Mouse (Mus musculus): ENCODE results near the gene Prep. TPM values are rescaled to one million over a fixed set of nuclear protein-coding genes. Genes with fewer than 3 reads are reported as not detected.

The Prep gene
- polyA plus RNA-seq, 1 experiment from 2014 or later, result 27.8 TPM

DNA sequence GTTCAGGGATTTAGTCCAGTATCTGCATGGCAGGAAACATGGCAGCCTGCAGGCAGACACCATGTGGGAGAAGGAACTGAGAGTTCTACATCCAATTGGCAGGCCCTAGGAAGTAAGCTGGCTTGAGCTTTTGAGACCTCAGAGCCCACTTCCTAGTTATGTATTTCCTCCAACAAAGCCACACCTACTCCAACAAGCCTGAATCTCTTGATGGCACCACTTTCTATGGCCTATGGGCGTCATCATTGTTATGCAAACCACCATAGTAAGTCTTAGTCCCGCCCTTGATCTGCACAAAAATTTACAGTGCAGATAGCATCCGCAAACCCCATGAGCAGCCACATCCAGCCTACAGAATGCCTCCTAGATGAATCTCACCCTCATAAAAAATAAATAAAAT lies 54.6 kb downstream of the Prep start:
- 98% methylated on average over 3 of the region's 3 CpGs for WGBS
- Histone ChIP-seq H3K27me3 (no peaks in the 10 kb centered on the region), H3K36me3 (peaks cover 67% of the 10 kb centered on the region)

DNA sequence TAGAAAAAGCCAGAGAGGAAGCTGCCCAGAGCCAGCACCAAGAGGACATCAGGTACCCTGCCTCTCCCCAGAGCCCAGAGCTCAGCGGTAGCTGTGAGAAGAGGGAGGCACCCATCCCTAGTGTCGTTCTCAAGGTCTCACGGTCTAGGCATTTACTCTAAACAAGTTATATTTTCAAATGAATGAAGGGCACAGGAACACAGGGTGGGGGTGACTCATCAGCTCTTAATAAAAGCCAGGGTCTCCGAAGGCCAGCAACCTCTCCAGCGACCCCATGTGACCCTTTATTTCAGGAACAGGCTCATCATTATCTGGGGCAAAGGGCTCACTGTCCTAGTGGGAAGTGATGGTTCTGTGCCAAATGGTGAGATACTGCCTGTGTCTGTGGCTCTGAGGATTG lies 55.5 kb downstream of the Prep start:
- 48% methylated on average over 5 of the region's 5 CpGs for WGBS
- Histone ChIP-seq H3K4me2 (replicated peaks) (no peak overlapping the region), H3K9me3 (no peaks in the 10 kb centered on the region), H3K4me3 (no peak overlapping the region), H3K27ac (no peak overlapping the region), H3K36me3 (peaks cover 66% of the 10 kb centered on the region), H3K4me1 (no peaks in the 10 kb centered on the region), H3K9ac (no peak overlapping the region), H3K27me3 (no peaks in the 10 kb centered on the region)
- no peak for ATAC-seq (ENCODE audit: insufficient number of reproducible peaks, insufficient read depth, low FRiP score, low TSS enrichment)

More for the DNA sequence above, 54.6 kb downstream of the Prep start:
- H3K4me3 ChIP-seq, result no peak overlapping the region
- no peak overlapping the region for H3K27ac ChIP-seq
- H3K4me1 ChIP-seq, result no peaks in the 10 kb centered on the region
- no peaks in the 10 kb centered on the region for H3K9me3 ChIP-seq
- no peak overlapping the region for H3K9ac ChIP-seq
- H3K4me2 ChIP-seq (replicated peaks), result no peak overlapping the region
- no peak for ATAC-seq (ENCODE audit: insufficient number of reproducible peaks, insufficient read depth, low FRiP score, low TSS enrichment)

DNA sequence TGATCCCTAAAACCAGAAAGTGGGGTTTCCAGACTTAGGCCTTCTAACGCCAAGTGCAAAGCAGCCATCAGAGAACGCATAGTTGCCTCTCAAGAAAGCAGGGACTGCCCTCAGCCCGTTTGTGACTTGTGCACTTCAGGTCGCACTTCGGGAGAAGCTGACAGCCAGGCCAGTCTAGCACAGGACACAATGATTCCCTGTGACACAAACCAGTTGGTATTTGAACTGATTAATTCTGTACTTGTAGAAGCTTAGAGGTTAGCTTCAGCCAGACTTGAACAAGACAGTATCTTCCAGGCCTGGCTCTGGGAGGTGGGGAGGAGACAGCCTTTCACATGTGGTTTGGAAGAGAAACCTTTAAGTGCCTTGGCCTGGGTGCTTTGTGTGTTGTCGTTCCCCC lies 56.0 kb downstream of the Prep start:
- no peak overlapping the region for H3K27ac ChIP-seq
- no peaks in the 10 kb centered on the region for H3K9me3 ChIP-seq
- no peak overlapping the region for H3K9ac ChIP-seq
- H3K4me2 ChIP-seq (replicated peaks), result no peak overlapping the region
- peaks cover 69% of the 10 kb centered on the region for H3K36me3 ChIP-seq
- H3K4me1 ChIP-seq, result no peaks in the 10 kb centered on the region
- no peak for ATAC-seq (ENCODE audit: insufficient number of reproducible peaks, insufficient read depth, low FRiP score, low TSS enrichment)
- H3K27me3 ChIP-seq, result no peaks in the 10 kb centered on the region
- WGBS, result 74% methylated on average over 6 of the region's 6 CpGs
- no peak overlapping the region for H3K4me3 ChIP-seq

DNA sequence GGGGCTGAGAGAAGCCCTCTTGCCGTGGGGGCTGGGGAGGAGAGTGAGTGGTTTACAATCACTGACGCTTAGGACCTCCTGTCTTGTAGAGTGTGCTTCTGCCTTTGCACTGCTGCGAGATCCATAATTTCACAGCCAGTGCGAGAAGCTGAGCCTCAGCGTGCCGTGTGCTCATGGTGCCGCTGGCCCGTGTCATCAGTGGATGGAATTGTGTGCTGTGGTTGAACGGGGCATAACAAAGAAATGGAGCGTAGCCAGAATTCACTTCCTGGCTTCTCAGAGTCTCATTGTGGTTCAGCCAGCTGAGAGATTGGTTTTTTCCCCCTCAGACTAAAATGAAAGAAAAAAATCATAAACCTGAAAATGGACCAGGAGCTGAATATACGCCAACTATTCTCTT lies 62.1 kb downstream of the Prep start:
- no peak for ATAC-seq (ENCODE audit: insufficient number of reproducible peaks, insufficient read depth, low FRiP score, low TSS enrichment)
- 91% methylated on average over 11 of the region's 11 CpGs for WGBS
- Histone ChIP-seq H3K9me3 (no peaks in the 10 kb centered on the region), H3K36me3 (peaks cover 43% of the 10 kb centered on the region), H3K27me3 (no peaks in the 10 kb centered on the region), H3K4me1 (no peaks in the 10 kb centered on the region), H3K9ac (no peak overlapping the region), H3K4me2 (replicated peaks) (no peak overlapping the region), H3K4me3 (no peak overlapping the region), H3K27ac (no peak overlapping the region)

DNA sequence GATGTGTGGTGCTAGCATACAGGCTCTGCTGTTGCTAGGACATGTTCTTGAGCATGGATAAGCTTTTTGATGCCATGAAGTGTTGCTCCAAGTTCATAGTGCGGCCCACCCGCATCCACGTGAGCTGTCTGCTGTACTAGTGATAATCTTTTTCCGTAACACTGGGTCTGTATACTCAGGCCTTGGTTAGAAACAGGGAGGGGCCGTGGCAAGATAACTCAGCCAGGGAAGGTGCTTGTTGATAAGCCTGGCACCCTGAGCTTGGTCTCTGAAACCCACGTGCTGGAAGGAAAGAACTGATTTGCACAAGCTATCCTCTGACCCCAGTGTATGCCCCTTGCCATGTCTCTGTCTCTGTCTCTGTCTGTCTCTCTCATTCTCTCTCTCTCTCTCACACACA lies 63.0 kb downstream of the Prep start:
- H3K27ac ChIP-seq, result no peak overlapping the region
- ATAC-seq (ENCODE audit: insufficient number of reproducible peaks, insufficient read depth, low FRiP score, low TSS enrichment), result no peak
- H3K4me2 ChIP-seq (replicated peaks), result no peak overlapping the region
- H3K36me3 ChIP-seq, result peaks cover 35% of the 10 kb centered on the region
- H3K4me1 ChIP-seq, result no peaks in the 10 kb centered on the region
- H3K9me3 ChIP-seq, result no peaks in the 10 kb centered on the region
- no peaks in the 10 kb centered on the region for H3K27me3 ChIP-seq
- no peak overlapping the region for H3K9ac ChIP-seq
- no peak overlapping the region for H3K4me3 ChIP-seq
- WGBS, result 93% methylated on average over 6 of the region's 6 CpGs

DNA sequence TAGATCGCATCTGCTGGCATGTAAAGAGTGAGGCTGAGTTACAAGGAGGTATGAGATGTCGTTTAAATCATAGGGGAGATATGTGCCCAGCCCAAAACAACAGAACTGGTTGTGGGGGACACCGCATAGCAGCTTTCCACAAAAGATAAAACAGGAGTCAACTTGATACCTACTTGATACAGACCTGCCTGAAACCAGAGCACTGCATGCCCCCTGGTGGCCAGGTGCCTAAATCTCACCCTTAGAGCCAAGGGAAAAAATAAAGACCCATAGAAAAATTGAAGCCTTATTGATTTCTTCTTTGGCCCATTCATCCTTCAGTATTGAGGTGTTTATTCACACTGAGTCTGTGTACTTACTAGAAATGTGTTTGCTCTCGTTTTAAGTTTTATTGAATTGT lies 65.4 kb downstream of the Prep start:
- no peak overlapping the region for H3K4me3 ChIP-seq
- WGBS, result 85% methylated on average over 4 of the region's 4 CpGs
- no peak overlapping the region for H3K4me2 ChIP-seq (replicated peaks)
- no peak for ATAC-seq (ENCODE audit: insufficient number of reproducible peaks, insufficient read depth, low FRiP score, low TSS enrichment)
- H3K9me3 ChIP-seq, result no peaks in the 10 kb centered on the region
- no peak overlapping the region for H3K27ac ChIP-seq
- no peak overlapping the region for H3K9ac ChIP-seq
- H3K4me1 ChIP-seq, result no peaks in the 10 kb centered on the region
- peaks cover 13% of the 10 kb centered on the region for H3K36me3 ChIP-seq
- H3K27me3 ChIP-seq, result no peaks in the 10 kb centered on the region

DNA sequence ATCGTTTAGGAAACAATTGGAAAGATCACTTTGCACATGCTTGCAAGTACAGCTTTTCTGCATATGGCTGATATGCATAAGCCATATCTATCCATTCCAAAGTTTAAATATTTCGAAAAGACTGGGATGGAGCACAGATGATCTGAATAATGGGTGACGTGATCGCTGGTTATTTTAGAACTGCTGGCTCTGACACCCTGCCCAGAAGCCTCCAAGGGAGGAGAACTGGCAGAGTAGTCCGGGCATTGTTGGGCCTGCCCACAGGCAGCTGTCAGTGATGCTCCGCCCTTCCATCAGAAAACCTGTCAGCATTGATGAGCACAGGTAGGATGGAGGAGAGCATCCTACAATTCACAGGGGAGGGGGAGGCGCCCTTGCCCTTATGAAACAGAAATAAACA lies 69.8 kb downstream of the Prep start:
- H3K4me1 ChIP-seq, result no peaks in the 10 kb centered on the region
- H3K4me2 ChIP-seq (replicated peaks), result no peak overlapping the region
- no peaks in the 10 kb centered on the region for H3K36me3 ChIP-seq
- ATAC-seq (ENCODE audit: insufficient number of reproducible peaks, insufficient read depth, low FRiP score, low TSS enrichment), result no peak
- no peak overlapping the region for H3K27ac ChIP-seq
- WGBS, result 90% methylated on average over 7 of the region's 7 CpGs
- H3K9me3 ChIP-seq, result no peaks in the 10 kb centered on the region
- H3K4me3 ChIP-seq, result no peak overlapping the region
- H3K27me3 ChIP-seq, result no peaks in the 10 kb centered on the region
- no peak overlapping the region for H3K9ac ChIP-seq

DNA sequence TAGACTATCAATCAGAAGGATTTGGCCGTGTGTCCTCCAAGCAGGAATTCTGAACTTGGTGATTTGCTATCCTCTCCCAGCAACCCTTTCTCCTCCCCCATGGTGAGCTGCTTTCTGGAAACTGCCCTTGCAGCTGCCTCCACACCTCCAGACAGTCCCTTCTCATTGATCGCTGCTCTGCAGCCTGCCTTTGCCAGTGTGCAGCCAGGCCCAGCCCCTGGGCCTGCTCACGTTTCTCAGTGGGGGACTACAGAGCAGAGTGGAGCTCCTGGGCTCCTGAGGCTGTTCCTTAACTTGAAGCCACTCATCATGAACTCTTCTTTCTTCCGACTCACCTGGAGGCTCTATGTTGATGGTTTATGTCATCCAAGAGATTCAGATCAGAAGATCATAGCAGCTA lies 72.9 kb downstream of the Prep start:
- Histone ChIP-seq H3K36me3 (no peaks in the 10 kb centered on the region), H3K4me1 (no peaks in the 10 kb centered on the region), H3K4me2 (replicated peaks) (no peak overlapping the region), H3K4me3 (no peak overlapping the region), H3K9me3 (no peaks in the 10 kb centered on the region), H3K27ac (no peak overlapping the region), H3K27me3 (no peaks in the 10 kb centered on the region), H3K9ac (no peak overlapping the region)
- no peak for ATAC-seq (ENCODE audit: insufficient number of reproducible peaks, insufficient read depth, low FRiP score, low TSS enrichment)
- WGBS, result 68% methylated on average over 4 of the region's 4 CpGs

DNA sequence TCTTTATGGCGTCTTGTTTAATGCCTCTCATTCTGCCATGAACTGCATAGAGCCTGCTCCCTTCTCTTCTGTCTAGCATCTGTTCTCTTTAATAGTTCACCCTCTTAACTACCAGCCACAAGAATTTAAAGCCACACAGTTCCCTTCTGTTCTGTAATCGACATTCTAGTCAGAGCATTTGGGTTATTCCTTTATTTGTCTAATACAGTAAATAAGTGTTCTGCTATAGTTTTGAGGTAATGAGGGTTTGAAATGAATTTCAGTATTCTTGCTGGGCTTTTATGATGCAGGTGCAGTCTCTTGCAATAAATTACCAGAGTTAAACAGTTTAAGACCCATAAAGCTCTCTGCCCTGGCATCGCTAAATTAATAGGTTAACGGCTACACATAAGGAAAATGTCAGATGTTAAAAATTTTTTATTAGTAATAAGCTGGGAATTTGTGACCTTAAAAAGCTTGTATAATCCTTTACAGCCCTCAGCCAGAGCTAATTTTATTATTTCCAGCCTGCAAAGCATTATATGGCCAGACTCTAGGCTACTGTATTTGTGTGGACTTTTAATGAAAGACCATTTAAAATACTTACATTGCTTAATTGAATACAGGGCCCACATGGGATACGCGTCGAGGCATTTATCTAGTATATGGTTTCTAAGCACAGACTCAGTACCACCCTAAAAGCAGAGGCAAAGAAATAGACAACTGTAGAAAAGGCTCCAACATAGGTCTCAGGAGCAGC lies 73.6 kb downstream of the Prep start:
- Histone ChIP-seq H3K36me3 (no peaks in the 10 kb centered on the region), H3K9ac (no peak overlapping the region), H3K27me3 (no peaks in the 10 kb centered on the region), H3K27ac (no peak overlapping the region), H3K4me2 (replicated peaks) (no peak overlapping the region), H3K9me3 (no peaks in the 10 kb centered on the region), H3K4me1 (no peaks in the 10 kb centered on the region), H3K4me3 (no peak overlapping the region)
- no peak for ATAC-seq (ENCODE audit: insufficient number of reproducible peaks, insufficient read depth, low FRiP score, low TSS enrichment)
- 77% methylated on average over 7 of the region's 7 CpGs for WGBS

DNA sequence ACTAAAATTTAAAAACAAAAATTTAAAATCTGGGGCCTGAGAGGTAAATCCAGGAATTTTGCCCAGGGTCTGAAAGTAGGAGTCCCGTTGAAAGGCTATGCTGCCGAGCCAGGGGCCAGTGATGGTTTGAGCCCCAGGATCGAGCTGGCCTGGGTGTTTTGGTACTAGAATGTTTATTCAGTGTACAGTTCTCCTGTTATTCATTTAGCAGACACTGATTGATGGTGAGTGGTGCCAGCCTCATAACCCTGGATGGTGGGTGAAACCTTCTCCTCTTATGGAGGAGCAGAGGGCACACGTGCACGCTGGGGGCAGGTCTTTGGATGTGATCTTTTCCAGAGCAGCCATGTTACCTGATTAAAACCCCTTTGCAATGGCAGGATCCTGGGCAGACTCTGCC lies 75.4 kb downstream of the Prep start:
- Histone ChIP-seq H3K27me3 (no peaks in the 10 kb centered on the region), H3K9ac (no peak overlapping the region), H3K4me2 (replicated peaks) (no peak overlapping the region), H3K9me3 (no peaks in the 10 kb centered on the region), H3K4me1 (no peaks in the 10 kb centered on the region), H3K36me3 (no peaks in the 10 kb centered on the region), H3K27ac (no peak overlapping the region), H3K4me3 (no peak overlapping the region)
- 77% methylated on average over 5 of the region's 5 CpGs for whole genome bisulfite sequencing
- no peak for ATAC-seq (ENCODE audit: insufficient number of reproducible peaks, insufficient read depth, low FRiP score, low TSS enrichment)

DNA sequence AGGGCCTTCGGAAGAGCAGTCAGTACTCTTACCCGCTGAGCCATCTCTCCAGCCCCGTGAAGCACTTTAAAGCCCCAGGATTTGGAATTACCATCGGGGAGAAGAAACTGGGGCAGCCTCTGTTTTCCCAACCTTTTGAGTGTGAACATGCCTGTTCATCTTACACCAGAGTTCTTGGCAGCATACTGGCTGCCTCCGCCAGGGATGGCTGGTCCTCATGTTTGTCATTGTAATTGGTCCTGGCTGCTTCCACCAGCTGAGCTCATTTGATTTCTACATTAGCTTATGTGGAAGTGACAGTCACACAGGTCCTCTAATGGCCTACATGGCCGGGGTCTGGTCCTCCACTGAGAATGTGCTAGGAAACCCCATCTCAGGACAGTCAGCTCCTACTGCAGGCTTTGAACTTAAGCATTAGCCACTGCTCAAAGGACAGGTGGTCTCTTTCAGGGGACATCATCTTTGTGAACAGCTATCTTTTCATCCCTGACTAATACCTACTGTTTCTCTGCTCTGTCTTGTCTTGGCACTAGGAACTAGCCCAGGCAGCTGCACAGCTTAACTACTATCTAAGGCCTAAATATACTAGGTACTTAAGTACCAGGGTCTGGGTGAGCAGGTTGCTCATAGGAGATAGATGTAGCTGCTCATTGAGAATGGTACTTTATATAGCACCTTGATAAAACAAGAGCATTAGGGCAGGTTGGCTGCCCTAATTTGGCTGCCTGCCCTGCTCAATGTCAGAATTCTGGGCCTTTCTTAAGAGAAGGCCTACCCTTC lies 77.2 kb downstream of the Prep start:
- Histone ChIP-seq H3K4me2 (replicated peaks) (no peak overlapping the region), H3K36me3 (no peaks in the 10 kb centered on the region; the same call in 1 of the 2 replicates), H3K27ac (no peak overlapping the region), H3K9ac (no peak overlapping the region), H3K9me3 (no peaks in the 10 kb centered on the region), H3K4me1 (no peaks in the 10 kb centered on the region), H3K4me3 (no peak overlapping the region), H3K27me3 (no peaks in the 10 kb centered on the region)
- ATAC-seq (ENCODE audit: insufficient number of reproducible peaks, insufficient read depth, low FRiP score, low TSS enrichment), result no peak
- 93% methylated on average over 6 of the region's 6 CpGs for whole genome bisulfite sequencing

DNA sequence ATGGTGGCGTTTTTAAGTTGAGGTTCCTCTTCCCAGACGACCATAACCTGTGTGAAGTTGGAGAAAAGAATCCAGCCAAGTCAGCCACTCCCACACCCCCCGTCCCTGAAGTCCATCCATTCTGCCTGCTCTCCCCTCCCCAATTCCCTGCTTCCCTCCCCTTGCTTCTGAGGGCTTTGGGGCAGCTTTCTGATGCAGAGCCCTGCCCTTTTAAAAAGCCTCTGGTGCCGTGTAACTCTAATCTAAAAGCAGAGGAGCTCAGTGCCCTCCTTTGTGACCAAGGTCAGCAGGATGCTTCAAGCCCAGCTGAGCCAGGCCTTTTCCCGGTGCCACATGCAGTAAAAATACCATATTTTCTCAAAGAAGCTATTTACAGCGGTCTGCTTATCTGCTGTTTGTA lies 79.8 kb downstream of the Prep start:
- peaks cover 19% of the 10 kb centered on the region for H3K36me3 ChIP-seq

More for the DNA sequence above, 79.8 kb downstream of the Prep start:
- no peaks in the 10 kb centered on the region for H3K9me3 ChIP-seq
- H3K27ac ChIP-seq, result no peak overlapping the region
- H3K27me3 ChIP-seq, result no peaks in the 10 kb centered on the region
- H3K4me3 ChIP-seq, result no peak overlapping the region
- no peaks in the 10 kb centered on the region for H3K4me1 ChIP-seq
- no peak overlapping the region for H3K4me2 ChIP-seq (replicated peaks)
- ATAC-seq (ENCODE audit: insufficient number of reproducible peaks, insufficient read depth, low FRiP score, low TSS enrichment), result no peak
- no peak overlapping the region for H3K9ac ChIP-seq
- 36% methylated on average over 6 of the region's 6 CpGs for WGBS

All from embryonic facial prominence, embryonic 12.5 days (tissue).